Mouse (Mus musculus) adrenal gland, postnatal 10 days (tissue): ENCODE results near the gene Gramd4. TPM values are rescaled to one million over a fixed set of nuclear protein-coding genes. Genes with fewer than 3 reads are reported as not detected.
A peak's percentile ranks its signal among the peaks of the same experiment; 100 is the strongest.
"Not testable (repeated sequence)": the region's sequence is repeated elsewhere in the genome, so short reads cannot be mapped to it uniquely, and the experiment has no call there.

Source experiments
- DNase-seq: peaks from one replicate; pipeline ENCODE4 v3.0.0; 2021; ENCODE audit warnings: mixed read lengths
- total RNA-seq, 2 experiments: library from RNA; stranded (reverse); gene quantifications; 2 replicates each; pipeline ENCODE4 v1.2.3; 2021

The Gramd4 gene
- total RNA-seq, 2 experiments from 2014 or later = 13.9 to 22.1 TPM

DNA sequence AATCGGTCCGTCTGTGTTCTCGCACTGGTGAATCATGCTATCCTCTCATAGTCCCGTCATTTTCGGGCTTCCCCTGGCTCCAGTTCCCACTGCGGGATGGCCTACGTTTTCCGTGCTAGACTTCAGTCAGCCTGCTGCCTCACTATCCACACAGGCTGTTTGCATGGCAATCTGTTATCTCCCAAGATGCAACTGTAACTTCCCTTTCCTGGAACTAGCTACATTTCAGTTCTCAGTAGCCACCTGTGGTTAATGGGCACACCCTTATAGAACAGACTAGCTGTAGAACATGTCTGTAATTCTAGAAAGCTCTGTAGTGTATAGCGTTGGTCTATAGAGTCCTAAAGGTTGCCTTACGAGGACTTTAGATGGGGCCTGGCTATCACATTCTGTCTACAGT lies 6.3 kb upstream of the Gramd4 start:
- DNase-seq = no peak

DNA sequence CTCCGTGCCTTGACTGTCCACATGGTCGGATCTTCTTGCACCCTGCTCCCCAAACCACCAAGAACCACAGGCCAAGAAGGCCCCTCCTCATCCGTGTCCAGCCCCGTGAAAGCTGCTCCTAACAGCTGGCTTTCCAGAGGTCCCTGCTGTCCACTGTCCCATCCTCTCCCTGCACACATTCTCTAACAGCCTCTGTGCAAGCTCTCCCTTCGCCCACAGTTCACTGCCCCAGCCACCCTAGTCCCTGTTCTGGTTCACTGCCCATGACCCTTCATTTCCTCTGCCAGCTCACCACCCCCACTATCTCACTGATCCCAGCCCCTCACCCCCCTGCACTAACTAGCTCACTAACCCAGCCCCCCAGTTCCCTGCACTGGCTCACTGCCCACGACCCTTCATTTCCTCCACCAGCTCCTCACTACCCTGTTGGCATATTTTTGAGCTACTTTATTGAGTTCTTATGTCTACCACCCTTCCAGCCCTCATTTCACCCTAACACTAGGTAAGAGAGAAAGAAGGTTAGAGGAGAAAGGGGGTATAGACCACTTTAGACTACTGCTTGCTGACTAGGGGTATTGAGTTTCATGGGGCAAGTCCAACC lies 5.5 kb upstream of the Gramd4 start:
- no peak for DNase-seq

DNA sequence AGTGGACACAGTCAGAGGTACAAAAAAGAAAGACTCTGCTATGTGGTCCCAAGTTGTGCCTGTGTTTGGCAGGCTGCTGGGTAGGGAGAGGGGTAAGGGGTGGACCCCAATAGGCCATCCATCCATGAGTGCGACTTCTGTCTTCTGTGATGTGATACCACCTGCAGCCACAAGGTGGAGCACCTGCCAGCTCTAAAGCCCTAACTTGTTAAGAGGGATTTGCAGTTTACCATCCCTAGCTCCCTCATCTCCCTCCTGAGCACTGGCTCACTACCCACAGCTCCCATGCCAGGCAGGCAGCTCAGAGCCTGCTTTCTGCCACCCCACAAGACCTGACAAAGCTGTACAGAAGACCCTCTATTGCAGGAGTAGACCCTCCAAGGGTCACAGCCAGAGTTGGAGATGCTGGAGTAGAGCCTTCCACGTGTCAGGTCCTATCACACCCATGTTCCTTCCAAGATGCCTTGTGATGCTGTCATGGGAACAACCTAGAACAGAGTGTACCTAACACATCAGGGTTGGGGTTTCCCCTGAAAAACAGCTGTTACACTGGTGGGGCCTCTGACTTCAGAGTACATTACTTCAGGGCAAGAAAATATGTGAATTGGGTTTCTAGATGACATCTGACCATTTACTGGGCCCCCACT lies 3.5 kb upstream of the Gramd4 start:
- DNase-seq = peak; percentile 88

GRCm38 (mm10) chr15:86054861-86055260 lies 2.6 kb upstream of the Gramd4 start:
- not testable (repeated sequence) for DNase-seq

DNA sequence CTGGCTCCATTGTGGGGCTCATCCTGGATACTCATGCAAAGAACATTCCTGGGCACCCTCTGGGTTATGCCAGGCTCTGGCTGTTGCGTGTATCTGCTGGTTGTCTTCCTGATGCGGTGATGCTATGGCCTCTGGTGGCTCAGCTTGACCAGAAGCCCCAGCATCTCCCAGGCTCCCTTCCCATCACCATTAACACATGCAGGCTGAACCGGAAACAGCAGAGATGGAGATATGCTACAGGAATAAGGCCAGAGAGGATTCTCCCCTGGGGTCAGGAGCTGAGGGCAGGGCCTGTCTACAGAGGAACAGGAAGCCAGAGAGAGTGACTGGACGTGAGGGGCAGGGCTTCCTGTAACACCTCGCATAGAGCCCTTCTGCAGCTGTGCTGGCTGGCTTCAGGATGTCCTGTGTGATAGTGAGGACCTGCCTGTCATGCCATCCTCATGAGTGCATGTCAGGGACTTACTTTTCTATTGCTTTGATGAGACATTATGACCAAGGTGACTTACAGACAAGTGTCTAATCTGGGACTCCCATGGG lies 1.2 kb upstream of the Gramd4 start:
- DNase-seq = no peak

- DNase-seq = no peak
These were observed 413 bp downstream of the Gramd4 start for GRCm38 (mm10) chr15:86057908-86058307.

DNA sequence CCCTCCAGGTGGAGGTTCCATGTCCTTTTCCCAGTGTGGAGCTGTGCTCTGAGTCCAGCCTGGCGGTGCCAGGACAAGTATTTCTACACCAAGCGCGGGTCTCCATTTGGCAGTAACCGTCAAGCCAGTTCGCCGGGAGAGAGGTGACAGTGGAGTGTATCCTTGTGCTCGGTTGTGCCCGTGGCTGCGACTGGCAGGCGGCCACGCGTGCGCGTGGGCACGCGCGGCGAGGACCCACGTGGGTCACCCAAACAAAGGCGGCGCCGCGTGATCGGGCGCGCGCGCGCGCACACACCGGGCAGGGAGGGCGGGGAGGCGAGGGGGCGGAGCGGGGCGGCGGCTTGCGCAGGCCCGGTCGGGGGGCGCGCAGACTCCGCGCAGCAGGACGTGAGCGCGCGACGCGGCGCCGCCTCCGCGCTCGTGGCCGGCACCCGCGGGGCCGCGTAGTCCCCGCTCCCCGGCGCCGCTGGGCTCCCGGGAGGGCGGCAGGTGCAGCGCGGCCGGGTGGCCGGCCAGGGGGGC lies 960 bp downstream of the Gramd4 start:
- DNase-seq = peak; percentile 90

GRCm38 (mm10) chr15:86058931-86059834 lies 1.7 kb downstream of the Gramd4 start:
- peak; percentile 41 for DNase-seq

DNA sequence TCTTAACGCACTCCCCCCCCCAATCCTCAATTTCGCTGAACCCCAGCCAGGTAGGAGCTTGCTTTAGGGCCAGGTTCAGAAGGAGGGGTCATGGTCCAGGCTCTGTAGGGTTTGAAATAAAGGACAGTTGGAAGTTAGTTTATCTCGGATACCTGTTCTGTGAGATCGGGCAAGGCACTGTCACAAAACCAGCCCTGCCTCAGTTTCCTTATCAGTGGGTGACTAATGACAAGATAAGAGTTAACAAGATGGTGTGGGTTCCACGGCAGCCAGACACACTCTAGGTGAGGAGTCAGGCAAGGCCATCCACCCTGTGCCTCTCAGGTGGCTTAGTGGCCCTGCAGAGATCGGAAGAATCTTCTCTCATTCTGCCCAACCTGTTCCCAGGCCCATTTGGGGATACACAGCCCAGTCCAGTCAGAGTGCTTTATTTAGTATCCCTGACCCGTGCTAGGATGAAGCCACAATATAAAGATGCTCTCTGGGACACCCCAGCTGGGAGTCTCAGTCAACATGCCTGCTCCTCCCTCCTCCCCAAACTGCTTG lies 2.4 kb downstream of the Gramd4 start:
- no peak for DNase-seq

DNA sequence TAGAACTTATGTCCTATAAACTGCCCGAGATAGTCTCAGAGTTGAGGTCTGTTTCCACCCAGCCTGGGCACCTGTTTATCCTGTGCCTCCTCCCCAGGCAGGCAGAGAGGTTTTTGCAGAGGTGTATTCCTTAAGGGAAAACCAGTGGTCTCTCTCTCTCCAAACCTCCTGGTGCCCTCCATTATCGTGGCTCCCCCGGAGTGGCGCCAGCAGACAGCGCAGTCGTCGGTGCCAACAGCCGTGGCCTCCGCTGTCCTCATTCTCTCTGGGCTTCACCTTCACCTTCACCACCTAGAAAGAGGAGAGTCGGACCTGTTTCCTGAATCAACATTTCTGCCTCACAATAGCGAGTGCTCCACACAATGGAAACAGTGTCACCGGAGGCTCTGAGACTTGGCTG lies 3.1 kb downstream of the Gramd4 start:
- DNase-seq = no peak

- no peak for DNase-seq
These were observed 3.7 kb downstream of the Gramd4 start for GRCm38 (mm10) chr15:86061221-86061620.

- no peak for DNase-seq
These were observed 4.5 kb downstream of the Gramd4 start for GRCm38 (mm10) chr15:86061848-86062481.

DNA sequence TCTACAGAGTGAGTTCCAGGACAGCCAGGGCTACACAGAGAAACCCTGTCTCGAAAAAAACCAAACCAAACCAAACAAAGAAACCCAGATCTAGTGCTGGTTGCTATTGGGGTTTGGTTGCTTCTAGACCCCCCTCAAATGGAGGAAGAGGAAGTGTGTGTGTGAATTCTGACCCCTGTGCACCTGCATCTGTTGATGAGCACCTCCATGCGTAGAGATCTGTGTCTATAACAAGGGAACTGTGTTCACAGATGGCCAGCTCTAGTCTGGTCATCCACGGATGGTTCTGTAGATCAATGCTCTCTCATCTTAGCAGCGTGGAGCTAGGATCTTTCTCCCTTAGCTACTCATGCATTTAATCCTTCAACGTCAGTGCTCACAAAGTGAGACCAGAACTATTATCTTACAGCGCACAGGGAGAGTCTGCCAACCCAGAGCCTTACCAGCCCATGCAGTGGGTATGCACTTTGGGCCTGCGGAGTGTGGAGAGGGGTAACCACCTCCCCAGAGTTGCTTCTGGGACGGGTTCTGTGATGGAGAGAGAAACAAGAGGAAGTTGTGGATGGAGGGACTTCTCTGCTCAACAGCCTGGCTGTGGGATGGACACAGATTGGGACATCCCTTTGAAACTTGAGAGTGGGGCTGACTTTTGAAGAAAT lies 6.8 kb downstream of the Gramd4 start:
- no peak for DNase-seq

GRCm38 (mm10) chr15:86064850-86065229 lies 7.3 kb downstream of the Gramd4 start:
- no peak for DNase-seq

DNA sequence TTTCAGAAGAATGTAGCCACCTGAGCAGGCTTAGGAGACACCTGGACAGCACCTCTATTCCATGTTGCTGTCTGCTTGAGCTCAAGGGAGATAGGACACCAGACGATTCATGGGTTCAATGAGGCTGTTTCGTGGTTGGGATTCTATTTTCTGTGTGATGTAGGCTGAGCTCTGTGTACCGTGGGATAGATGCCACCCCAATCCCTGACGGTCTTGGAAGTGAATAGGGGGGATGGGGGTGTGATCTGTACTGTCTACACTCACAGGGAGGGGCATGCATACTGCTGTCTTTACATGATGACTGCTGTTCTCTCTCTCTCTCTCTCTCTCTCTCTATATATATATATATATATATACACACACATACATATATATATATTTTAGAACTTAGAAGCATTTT lies 7.9 kb downstream of the Gramd4 start:
- DNase-seq = no peak

- DNase-seq = no peak
These were observed 9.5 kb downstream of the Gramd4 start for GRCm38 (mm10) chr15:86066836-86067580.

GRCm38 (mm10) chr15:86067581-86067910 lies 10.1 kb downstream of the Gramd4 start:
- no peak for DNase-seq

DNA sequence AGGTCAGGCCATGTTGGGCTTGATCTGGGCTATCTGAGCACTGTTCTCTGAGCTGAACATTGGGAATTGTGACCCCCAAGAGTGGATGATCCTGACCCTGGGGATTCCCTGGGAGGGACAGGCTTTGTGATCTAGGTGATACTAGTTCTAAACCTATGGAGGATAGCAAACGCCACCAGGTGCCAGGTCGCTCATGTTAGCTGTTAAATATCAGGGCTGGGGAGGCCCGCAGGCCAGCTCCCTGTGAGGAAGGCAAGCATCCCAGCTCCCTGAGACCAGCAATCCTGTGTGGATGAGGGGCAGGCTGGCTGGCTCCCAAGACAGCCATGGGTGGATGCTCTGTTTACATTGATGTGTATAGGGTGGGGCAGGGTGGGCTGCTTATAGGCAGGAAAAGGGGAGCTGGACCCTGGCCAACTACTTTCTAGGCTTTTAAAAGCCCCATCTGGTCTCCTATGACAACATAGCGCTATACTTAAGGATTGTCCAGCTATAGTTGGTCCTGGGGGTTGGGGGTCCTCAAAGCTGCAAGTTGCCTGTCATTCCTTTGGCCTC lies 10.5 kb downstream of the Gramd4 start:
- DNase-seq = no peak

GRCm38 (mm10) chr15:86069011-86069791 lies 11.7 kb downstream of the Gramd4 start:
- no peak for DNase-seq

DNA sequence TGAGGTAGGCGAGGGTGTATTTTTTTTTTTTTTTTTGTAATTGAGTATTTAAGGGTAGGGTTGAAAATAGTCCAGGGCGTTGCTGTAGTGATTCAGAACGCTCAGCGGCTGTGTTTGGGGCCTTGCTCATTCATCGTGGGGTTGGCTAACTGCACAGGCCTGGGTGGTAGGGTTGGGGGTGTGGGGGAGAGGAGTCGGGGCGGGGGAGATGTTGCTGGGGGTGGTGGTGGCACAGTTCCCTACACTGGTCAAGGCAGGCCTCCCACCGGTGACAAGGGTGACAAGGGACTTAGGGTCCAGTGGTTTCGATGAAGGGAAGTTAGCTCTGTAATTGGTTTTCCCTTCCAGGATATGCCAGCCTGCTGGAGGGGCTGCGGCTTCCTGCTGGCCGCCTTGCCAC lies 12.9 kb downstream of the Gramd4 start:
- DNase-seq = no peak
